Mouse (Mus musculus) forelimb bud, embryonic 11.5 days (tissue): ENCODE results near the gene Vav2.

Source experiments
- DNase-seq: peaks from one replicate; pipeline ENCODE4 v3.0.0-alpha.2; 2012; ENCODE audit warnings: low read depth, low spot score

Gene Vav2

DNA sequence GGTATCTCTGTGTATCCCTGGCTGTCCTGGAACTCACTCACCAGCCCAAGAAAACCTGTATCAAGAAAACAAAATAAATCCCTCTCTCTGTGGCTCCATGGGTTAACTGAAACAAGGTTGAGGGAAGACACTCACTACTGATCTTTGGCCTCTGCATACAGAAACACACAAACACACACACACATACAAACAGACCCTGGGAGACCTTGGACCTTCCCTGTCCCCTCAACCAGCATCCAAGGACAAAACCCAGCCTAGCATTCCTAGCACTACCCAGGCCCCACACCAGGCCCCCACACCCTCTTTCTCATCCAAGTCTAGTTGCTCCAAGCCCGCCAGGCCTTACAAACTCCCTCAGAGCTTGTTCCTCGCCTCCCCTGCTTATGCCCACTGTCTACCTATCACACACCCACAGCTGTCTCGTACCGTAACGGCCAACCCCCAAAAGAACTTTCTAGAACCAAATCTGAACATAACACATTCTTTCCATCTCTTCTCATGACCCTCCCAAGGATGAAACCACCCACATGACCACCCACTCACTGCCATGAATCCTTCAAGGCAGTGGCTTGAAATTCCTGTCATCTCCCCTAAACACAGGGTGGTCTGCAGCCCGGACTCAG, 16.2 kb downstream of the Vav2 start:
- no peak for DNase-seq

DNA sequence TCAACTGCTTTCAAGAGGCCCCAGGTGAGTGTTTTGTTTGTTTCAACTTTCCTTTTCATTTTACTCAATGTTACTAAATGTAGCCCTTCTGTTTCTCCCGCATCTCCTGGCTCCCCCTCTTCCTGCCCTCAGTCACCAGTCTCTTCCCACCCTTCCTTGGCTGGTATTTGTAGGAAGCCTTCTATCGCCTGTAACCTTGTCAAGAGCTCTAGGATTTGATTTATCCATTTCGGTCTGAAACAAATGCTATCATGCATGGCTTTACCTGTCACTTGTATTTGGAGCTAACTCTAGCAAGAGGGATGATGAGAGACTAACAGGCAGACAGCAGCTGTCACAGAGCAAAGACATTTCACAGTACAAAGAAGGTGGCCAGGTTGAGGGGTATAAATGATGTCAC, 18.6 kb downstream of the Vav2 start:
- no peak for DNase-seq

DNA sequence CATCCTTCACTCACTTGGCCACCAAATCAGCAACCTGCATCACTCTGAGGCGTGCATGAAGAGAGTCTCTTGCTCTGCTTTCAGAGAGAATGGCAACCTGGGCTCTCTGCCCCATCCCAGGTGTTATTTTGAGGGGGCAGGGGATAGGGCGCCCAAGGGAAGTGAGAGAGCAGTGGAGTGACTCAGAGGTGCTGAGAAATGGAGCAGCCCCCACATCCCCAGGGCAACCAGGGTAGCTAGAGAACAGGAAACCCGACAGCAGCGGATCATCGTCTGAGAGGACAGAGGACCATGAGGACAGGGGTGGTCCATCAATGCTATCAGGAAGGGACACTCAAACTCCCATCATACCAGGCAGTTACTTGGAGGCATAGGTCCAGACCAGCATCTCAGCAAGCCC, 19.9 kb downstream of the Vav2 start:
- DNase-seq = no peak

DNA sequence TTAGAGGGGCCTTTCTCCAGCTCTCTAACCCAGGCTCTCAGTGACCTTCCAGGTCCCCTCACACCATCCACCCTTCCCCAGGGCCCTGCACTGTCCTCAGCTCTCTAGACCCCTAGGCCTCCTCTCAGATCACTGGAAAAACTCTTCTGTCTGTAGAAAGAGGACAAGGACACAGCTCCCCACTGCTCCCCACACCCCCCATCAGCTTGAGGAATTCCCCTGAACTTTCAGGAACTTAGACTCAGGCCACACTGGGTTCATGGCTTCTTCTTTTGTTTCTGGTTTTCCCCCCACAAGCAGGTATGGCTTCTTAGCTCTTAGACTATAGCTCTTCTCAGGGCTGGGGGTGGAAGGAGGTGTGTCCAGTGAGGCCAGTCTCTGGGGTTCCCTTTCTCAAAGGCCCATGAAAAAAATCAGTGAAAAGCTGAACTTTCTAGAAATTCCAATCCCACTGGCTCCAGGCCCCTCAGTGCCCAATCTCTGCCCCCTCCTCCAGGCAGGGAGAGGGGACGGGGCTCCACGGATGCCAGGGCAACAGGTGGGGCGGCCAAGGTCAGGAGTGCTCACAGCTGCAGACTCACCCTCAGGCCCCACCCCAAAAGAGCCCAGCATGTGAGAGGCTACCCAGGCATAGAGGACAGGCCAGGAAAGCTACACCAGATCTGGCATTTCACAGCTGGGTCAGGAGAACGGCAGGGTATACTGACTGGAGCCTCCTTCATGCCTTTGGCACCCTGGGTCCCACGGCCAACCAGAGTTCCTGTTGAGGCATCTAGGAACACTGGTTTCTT, 21.5 kb downstream of the Vav2 start:
- no peak for DNase-seq

GRCm38 (mm10) chr2:27404375-27405093, 22.3 kb downstream of the Vav2 start:
- no peak for DNase-seq

DNA sequence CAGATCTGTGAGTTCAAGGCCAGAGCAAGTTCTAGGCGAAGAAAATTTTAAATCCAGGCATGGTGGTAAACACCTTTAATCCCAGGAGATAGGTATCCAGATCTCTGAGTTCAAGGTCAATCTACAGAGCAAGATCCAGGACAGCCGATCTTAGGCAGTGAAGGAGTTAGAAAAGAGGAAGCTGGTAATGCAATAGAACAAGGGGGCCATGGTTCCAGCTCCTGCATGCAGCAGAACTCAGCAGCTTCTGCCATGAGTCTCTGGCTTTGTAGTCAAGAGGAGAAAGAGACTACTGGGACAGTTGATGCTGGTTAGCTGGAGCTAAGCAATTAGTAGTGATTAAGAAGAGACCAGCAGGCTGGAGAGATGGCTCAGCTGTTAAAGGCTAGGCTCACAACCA, 25.3 kb downstream of the Vav2 start:
- DNase-seq = no peak

DNA sequence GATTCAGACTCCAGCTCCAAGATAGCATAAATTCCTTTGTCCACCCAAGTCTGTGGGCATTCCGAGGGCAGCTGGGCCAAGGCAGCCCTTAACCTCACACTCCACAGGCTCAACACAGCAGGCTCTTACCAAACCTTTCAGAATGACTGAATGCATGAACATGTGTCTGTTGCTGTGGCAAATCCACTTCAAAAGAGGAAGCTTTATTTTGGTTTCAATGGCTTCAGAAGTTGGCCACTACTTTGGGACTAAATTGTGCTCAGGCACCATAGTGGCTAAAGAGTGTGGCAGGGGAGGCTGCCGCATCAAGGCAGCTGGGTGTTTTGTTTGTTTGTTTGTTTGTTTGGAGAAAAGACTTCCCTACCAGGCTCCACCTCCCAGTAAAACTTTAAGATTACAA, 26.8 kb downstream of the Vav2 start:
- no peak for DNase-seq

DNA sequence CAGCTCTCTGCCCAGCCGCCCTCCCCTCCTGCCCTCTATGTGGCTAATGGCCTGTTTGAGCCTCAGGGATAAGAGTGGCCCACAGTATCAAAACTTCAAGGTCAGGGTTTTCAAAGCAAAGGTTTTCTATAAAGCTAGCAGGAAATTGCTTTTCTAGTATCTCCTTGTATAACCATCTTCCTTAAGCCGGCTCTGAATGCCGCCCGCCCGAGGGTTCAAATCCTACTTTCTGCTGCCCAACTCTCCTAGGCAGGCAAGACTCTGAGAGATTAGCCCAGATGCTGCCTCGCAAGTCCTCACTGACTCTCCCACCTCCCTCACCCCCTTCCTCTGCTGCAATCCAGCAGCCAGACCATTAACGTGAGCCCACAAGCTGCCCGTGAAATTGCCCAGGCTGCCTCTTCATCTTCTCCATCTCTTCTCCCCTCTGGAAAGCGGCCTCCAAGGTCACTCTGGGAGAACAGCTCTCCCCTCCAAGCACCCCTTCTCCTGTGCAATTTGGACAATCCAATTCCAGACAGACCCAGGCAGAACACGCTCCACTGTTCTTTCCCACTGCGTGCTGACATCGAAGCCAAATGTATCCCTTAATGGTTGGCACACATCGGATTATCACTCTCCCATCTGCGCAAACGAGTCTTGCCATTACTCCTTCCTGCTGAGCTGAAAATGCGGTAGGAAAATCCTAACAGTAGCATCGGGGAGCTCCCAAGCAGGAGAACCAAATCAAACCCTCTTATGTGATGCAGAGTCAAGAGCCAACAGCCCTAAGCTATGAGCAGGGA, 30.0 kb downstream of the Vav2 start:
- DNase-seq = no peak

- no peak for DNase-seq
Measured at GRCm38 (mm10) chr2:27394158-27394832, 32.5 kb downstream of the Vav2 start.

GRCm38 (mm10) chr2:27392278-27392677, 34.6 kb downstream of the Vav2 start:
- DNase-seq = no peak

DNA sequence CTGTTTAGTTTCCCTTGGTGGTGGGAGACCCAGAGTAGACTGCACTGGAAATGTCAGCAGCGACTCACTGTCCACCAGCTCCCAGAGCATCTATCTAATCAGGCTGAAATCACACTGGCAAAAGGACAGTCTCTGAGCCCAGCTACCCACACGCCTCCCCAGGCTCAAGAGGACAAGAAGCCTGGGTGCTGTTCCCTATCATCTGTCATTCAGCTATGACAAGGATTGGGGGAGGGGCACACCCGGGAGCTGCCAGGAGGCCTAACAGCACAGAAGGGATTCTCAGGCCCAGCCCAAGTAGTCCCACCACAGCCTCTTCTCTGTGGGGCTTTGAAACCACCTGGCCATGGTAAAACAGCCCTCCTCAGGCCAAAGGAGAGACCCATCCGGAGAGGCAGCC, 36.1 kb downstream of the Vav2 start:
- DNase-seq = no peak

- DNase-seq = no peak
Measured at GRCm38 (mm10) chr2:27390325-27390724, 36.5 kb downstream of the Vav2 start.

DNA sequence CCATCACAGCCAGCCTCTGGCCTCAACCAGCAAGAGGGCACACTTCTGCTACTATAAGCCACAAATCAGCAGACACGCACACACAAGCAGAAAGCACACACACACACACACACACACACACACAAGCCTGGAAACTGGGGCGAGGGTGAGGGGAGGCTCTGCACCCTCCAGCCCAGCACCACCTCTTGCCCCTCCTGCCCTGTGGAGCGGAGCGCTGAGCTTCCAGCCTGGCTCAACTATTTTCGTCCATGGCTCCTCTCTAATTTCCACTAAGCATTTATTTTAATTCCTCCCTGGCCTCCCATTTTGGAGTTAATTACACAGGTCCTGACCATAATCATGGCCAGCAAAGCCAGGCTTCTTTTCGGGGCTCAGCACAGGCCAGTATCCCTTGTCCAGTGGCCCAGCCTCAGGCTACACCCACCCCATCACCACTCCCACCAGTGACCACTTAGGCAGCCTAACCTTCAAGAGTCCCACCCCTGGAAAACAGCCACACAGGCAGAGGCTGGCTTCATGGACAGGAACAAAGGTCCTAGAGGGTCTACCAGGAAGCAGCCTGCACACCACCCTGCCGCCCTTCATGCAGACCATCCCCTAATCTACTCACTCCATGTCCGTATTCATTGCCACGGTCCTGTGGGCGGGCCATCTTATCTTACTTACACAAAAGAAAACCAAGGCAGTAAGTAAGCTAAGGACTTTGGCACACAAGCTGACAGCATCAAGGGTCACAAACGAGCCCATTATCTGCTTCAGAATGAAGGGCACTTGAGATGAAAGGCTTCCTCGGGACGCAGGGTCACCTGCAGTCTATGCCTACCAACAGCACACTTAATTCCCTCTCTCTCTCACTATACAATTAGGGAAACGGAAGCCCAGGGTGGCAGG, 37.3 kb downstream of the Vav2 start:
- DNase-seq = no peak

GRCm38 (mm10) chr2:27387209-27387608, 39.6 kb downstream of the Vav2 start:
- DNase-seq = no peak

- DNase-seq = no peak
Measured at GRCm38 (mm10) chr2:27381698-27382097, 45.1 kb downstream of the Vav2 start.

GRCm38 (mm10) chr2:27381254-27381653, 45.6 kb downstream of the Vav2 start:
- DNase-seq = no peak

- no peak for DNase-seq
Measured at GRCm38 (mm10) chr2:27377876-27378275, 49.0 kb downstream of the Vav2 start.

- DNase-seq = no peak
Measured at GRCm38 (mm10) chr2:27377164-27377563, 49.7 kb downstream of the Vav2 start.

DNA sequence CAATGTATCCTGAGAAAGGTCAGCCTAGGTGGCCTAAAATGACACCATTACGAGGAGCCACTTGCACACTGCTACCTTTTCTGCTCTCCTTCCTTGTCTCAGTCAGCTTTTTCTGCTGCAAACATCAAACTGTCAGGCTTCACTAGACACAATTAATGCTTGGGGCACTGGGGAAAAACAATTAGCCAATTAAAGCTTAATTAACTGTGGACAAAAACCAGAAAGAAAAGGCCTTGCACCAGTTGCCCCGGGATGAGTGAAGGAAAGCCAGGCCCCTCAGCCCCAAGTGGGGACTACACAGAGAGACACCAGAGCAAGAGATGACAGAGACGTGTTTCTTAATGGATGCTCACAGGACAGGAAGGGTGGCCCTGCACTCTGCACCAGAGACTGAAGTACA, 51.7 kb downstream of the Vav2 start:
- no peak for DNase-seq

DNA sequence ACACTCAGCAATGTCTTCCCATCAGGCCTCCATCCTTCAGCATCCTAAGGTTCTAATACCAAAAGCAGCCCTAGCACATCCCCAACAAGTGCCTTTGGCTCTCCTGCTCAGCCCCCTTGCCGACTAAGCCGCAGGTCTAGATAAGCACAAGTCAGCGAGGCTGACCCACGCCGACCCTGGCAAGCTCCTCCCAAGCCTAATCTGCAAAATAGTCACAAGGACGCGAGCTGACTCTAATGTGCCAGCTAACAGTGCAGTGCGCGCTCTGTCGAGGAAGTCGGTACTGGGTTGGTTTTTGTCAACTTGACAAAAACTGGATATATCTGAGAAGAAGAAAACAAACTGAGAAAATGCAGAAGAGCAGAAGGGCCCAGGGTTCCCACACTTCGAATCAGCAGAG, 53.5 kb downstream of the Vav2 start:
- DNase-seq = no peak
